Mouse (Mus musculus): ENCODE results near the gene Endov. TPM values are rescaled to one million over a fixed set of nuclear protein-coding genes. Genes with fewer than 3 reads are reported as not detected.

The Endov gene
- polyA plus RNA-seq, 1 experiment from 2014 or later, result 7.6 TPM

- DNase-seq, result no peak
- no peak overlapping the region for H3K9ac ChIP-seq
- H3K36me3 ChIP-seq, result no peaks in the 10 kb centered on the region
- peaks cover 28% of the 10 kb centered on the region for H3K27me3 ChIP-seq
- 42% methylated on average over 5 of the region's 5 CpGs for WGBS (ENCODE audit: insufficient replicate concordance)
- H3K9me3 ChIP-seq (replicated peaks), result no peaks in the 10 kb centered on the region
- H3K4me3 ChIP-seq (replicated peaks), result no peak overlapping the region
- no peak for ATAC-seq (ENCODE audit: low read depth)
- no peak overlapping the region for H3K27ac ChIP-seq
- no peak overlapping the region for H3K4me2 ChIP-seq
- H3K4me1 ChIP-seq (replicated peaks), result peaks cover 7% of the 10 kb centered on the region
Observed at GRCm38 (mm10) chr11:119520005-119520712, 29.0 kb downstream of the Endov start.

GRCm38 (mm10) chr11:119520713-119521063 lies 29.5 kb downstream of the Endov start:
- no peak overlapping the region for H3K9ac ChIP-seq
- H3K4me1 ChIP-seq (replicated peaks), result peaks cover 7% of the 10 kb centered on the region
- H3K4me2 ChIP-seq, result no peak overlapping the region
- no peak overlapping the region for H3K27ac ChIP-seq
- DNase-seq, result no peak
- H3K4me3 ChIP-seq (replicated peaks), result no peak overlapping the region
- peaks cover 23% of the 10 kb centered on the region for H3K27me3 ChIP-seq
- H3K9me3 ChIP-seq (replicated peaks), result no peaks in the 10 kb centered on the region
- H3K36me3 ChIP-seq, result no peaks in the 10 kb centered on the region
- no peak for ATAC-seq (ENCODE audit: low read depth)

GRCm38 (mm10) chr11:119521920-119522710 lies 31.0 kb downstream of the Endov start:
- WGBS (ENCODE audit: insufficient replicate concordance), result 59% methylated on average over 6 of the region's 6 CpGs
- no peak for ATAC-seq (ENCODE audit: low read depth)
- no peak overlapping the region for H3K27ac ChIP-seq

GRCm38 (mm10) chr11:119522779-119523178 lies 31.6 kb downstream of the Endov start:
- 62% methylated on average over 8 of the region's 8 CpGs for WGBS (ENCODE audit: insufficient replicate concordance)
- Histone ChIP-seq H3K9ac (no peak overlapping the region), H3K4me2 (no peak overlapping the region), H3K4me1 (replicated peaks) (peaks cover 7% of the 10 kb centered on the region), H3K36me3 (no peaks in the 10 kb centered on the region), H3K9me3 (replicated peaks) (no peaks in the 10 kb centered on the region), H3K4me3 (replicated peaks) (no peak overlapping the region), H3K27me3 (peaks cover 3% of the 10 kb centered on the region; the same call in 1 of the 2 replicates), H3K27ac (no peak overlapping the region)
- DNase-seq (no peak), ATAC-seq (ENCODE audit: low read depth) (no peak)

More at GRCm38 (mm10) chr11:119521920-119522710, 31.0 kb downstream of the Endov start:
- no peak for DNase-seq
- peaks cover 7% of the 10 kb centered on the region for H3K4me1 ChIP-seq (replicated peaks)
- H3K9me3 ChIP-seq (replicated peaks), result no peaks in the 10 kb centered on the region
- no peak overlapping the region for H3K4me2 ChIP-seq
- H3K27me3 ChIP-seq, result peaks cover 9% of the 10 kb centered on the region; the same call in 1 of the 2 replicates
- H3K9ac ChIP-seq, result no peak overlapping the region
- H3K36me3 ChIP-seq, result no peaks in the 10 kb centered on the region
- H3K4me3 ChIP-seq (replicated peaks), result no peak overlapping the region

- Histone ChIP-seq H3K36me3 (no peaks in the 10 kb centered on the region), H3K9ac (no peak overlapping the region)
- 68% methylated on average over 3 of the region's 3 CpGs for WGBS (ENCODE audit: insufficient replicate concordance)
Observed at GRCm38 (mm10) chr11:119523392-119523791, 32.2 kb downstream of the Endov start.

GRCm38 (mm10) chr11:119524545-119524949 lies 33.4 kb downstream of the Endov start:
- Histone ChIP-seq H3K27ac (no peak overlapping the region), H3K4me2 (peak overlapping the region; percentile 73), H3K9me3 (replicated peaks) (no peaks in the 10 kb centered on the region), H3K4me3 (replicated peaks) (peak overlapping the region; percentile 58), H3K36me3 (no peaks in the 10 kb centered on the region), H3K4me1 (replicated peaks) (peaks cover 7% of the 10 kb centered on the region), H3K27me3 (no peaks in the 10 kb centered on the region; the same call in 1 of the 2 replicates), H3K9ac (peak overlapping the region; percentile 62)
- 2% methylated on average over 33 of the region's 33 CpGs for WGBS (ENCODE audit: insufficient replicate concordance)
- DNase-seq (peak; percentile 85), ATAC-seq (ENCODE audit: low read depth) (peak; percentile 96)

More at GRCm38 (mm10) chr11:119523392-119523791, 32.2 kb downstream of the Endov start:
- no peaks in the 10 kb centered on the region for H3K9me3 ChIP-seq (replicated peaks)
- peaks cover 7% of the 10 kb centered on the region for H3K4me1 ChIP-seq (replicated peaks)
- DNase-seq (no peak), ATAC-seq (ENCODE audit: low read depth) (no peak)
- no peak overlapping the region for H3K27ac ChIP-seq
- 0 out of 2 replicates have a peak, but pooled peaks cover under 1% of the 10 kb centered on the region for H3K27me3 ChIP-seq
- no peak overlapping the region for H3K4me2 ChIP-seq
- no peak overlapping the region for H3K4me3 ChIP-seq (replicated peaks)

- Histone ChIP-seq H3K9ac (no peak overlapping the region), H3K4me2 (no peak overlapping the region), H3K4me3 (replicated peaks) (no peak overlapping the region), H3K27ac (no peak overlapping the region), H3K9me3 (replicated peaks) (no peaks in the 10 kb centered on the region), H3K36me3 (no peaks in the 10 kb centered on the region), H3K27me3 (no peaks in the 10 kb centered on the region; the same call in 1 of the 2 replicates), H3K4me1 (replicated peaks) (peaks cover 4% of the 10 kb centered on the region)
- no peak for DNase-seq
- ATAC-seq (ENCODE audit: low read depth), result no peak
- WGBS (ENCODE audit: insufficient replicate concordance), result 63% methylated on average over 14 of the region's 14 CpGs
Observed at GRCm38 (mm10) chr11:119526068-119526966, 35.2 kb downstream of the Endov start.

GRCm38 (mm10) chr11:119528930-119529329 lies 37.8 kb downstream of the Endov start:
- Histone ChIP-seq H3K9me3 (replicated peaks) (no peaks in the 10 kb centered on the region), H3K27me3 (no peaks in the 10 kb centered on the region; the same call in 1 of the 2 replicates), H3K4me2 (no peak overlapping the region), H3K4me3 (replicated peaks) (no peak overlapping the region), H3K27ac (no peak overlapping the region), H3K9ac (no peak overlapping the region), H3K4me1 (replicated peaks) (peaks cover 4% of the 10 kb centered on the region), H3K36me3 (no peaks in the 10 kb centered on the region)
- ATAC-seq (ENCODE audit: low read depth) (no peak), DNase-seq (no peak)
- 52% methylated on average over 11 of the region's 11 CpGs for WGBS (ENCODE audit: insufficient replicate concordance)

GRCm38 (mm10) chr11:119532460-119532859 lies 41.3 kb downstream of the Endov start:
- no peak overlapping the region for H3K9ac ChIP-seq
- 62% methylated on average over 8 of the region's 8 CpGs for WGBS (ENCODE audit: insufficient replicate concordance)
- no peaks in the 10 kb centered on the region for H3K4me1 ChIP-seq (replicated peaks)
- ATAC-seq (ENCODE audit: low read depth) (no peak), DNase-seq (no peak)
- H3K9me3 ChIP-seq (replicated peaks), result no peaks in the 10 kb centered on the region
- no peaks in the 10 kb centered on the region for H3K36me3 ChIP-seq
- no peak overlapping the region for H3K4me3 ChIP-seq (replicated peaks)
- no peaks in the 10 kb centered on the region; the same call in 1 of the 2 replicates for H3K27me3 ChIP-seq
- H3K4me2 ChIP-seq, result no peak overlapping the region
- no peak overlapping the region for H3K27ac ChIP-seq

GRCm38 (mm10) chr11:119533745-119534144 lies 42.6 kb downstream of the Endov start:
- ATAC-seq (ENCODE audit: low read depth) (no peak), DNase-seq (no peak)
- H3K36me3 ChIP-seq, result no peaks in the 10 kb centered on the region
- H3K27ac ChIP-seq, result no peak overlapping the region
- no peaks in the 10 kb centered on the region for H3K4me1 ChIP-seq (replicated peaks)
- no peak overlapping the region for H3K4me3 ChIP-seq (replicated peaks)
- no peaks in the 10 kb centered on the region; the same call in 1 of the 2 replicates for H3K27me3 ChIP-seq
- no peak overlapping the region for H3K4me2 ChIP-seq
- H3K9ac ChIP-seq, result no peak overlapping the region
- H3K9me3 ChIP-seq (replicated peaks), result no peaks in the 10 kb centered on the region
- WGBS (ENCODE audit: insufficient replicate concordance), result 49% methylated on average over 7 of the region's 7 CpGs

- no peak for DNase-seq
- WGBS (ENCODE audit: insufficient replicate concordance), result 31% methylated on average over 14 of the region's 14 CpGs
- H3K4me1 ChIP-seq (replicated peaks), result no peaks in the 10 kb centered on the region
Observed at GRCm38 (mm10) chr11:119539944-119540343, 48.8 kb downstream of the Endov start.

More at GRCm38 (mm10) chr11:119539944-119540343, 48.8 kb downstream of the Endov start:
- no peak overlapping the region for H3K4me2 ChIP-seq
- no peak overlapping the region for H3K4me3 ChIP-seq (replicated peaks)
- H3K27ac ChIP-seq, result no peak overlapping the region
- no peak overlapping the region for H3K9ac ChIP-seq
- no peak for ATAC-seq (ENCODE audit: low read depth)
- H3K36me3 ChIP-seq, result no peaks in the 10 kb centered on the region
- peaks cover 53% of the 10 kb centered on the region for H3K27me3 ChIP-seq
- no peaks in the 10 kb centered on the region for H3K9me3 ChIP-seq (replicated peaks)

Measured in liver, embryonic 13.5 days (tissue).